Mouse (Mus musculus) brain, embryonic 14.5 days (tissue): Measurements from ENCODE around the gene Exog.

Experiments
- CTCF ChIP-seq: fragments of 200-500 bp; IDR thresholded peaks from 2 replicates; pipeline ENCODE4 v1.5.1; 2012; ENCODE audit warnings: inconsistent platforms, mild to moderate bottlenecking, moderate library complexity, borderline replicate concordance; ENCODE audit not compliant: insufficient read depth, insufficient read length; ENCODE audit errors: extremely low read depth
- POLR2A ChIP-seq: fragments of 200-500 bp; IDR thresholded peaks from 2 replicates; pipeline ENCODE4 v1.6.1; 2012; ENCODE audit warnings: mild to moderate bottlenecking, inconsistent platforms, borderline replicate concordance; ENCODE audit not compliant: poor library complexity, insufficient read depth, insufficient read length, severe bottlenecking; ENCODE audit errors: extremely low read depth

GRCm38 (mm10) chr9:119510902-119511301, 66.2 kb downstream of the Exog start:
- no peak for TF ChIP-seq CTCF
- no peak for TF ChIP-seq POLR2A
